Mouse (Mus musculus) left cerebral cortex, adult 18-20 months (tissue): Measurements from ENCODE around the gene Nono. TPM values are rescaled to one million over a fixed set of nuclear protein-coding genes. Genes with fewer than 3 reads are reported as not detected.

Experiments used
- DNase-seq, 2 experiments: peaks; one replicate each; pipeline ENCODE4 v3.0.0; 2021 to 2022; ENCODE audit warnings: low spot score in 2 of 2, mixed read lengths in 1 of 2
- total RNA-seq, 2 experiments: library from RNA; stranded (reverse); gene quantifications; 2 replicates each; pipeline ENCODE4 v1.2.3; 2021

Gene Nono
- total RNA-seq, 2 experiments from 2014 or later: 113 to 121 TPM

- DNase-seq: no peak
These were observed 52.7 kb downstream of the Nono start for GRCm38 (mm10) chrX:101481604-101482350.

- DNase-seq: peak; percentile 19 to 28
These were observed 57.5 kb downstream of the Nono start for GRCm38 (mm10) chrX:101486487-101487152.

Other genes starting within 250 kb of the Nono start
- 10 to 100 TPM; 75.7 to 80.7 TPM for gene Snx12, start 206.8 kb upstream of the Nono start, total RNA-seq
- 10 to 100 TPM; 16.1 to 19.1 TPM for gene Foxo4, start 174.8 kb upstream of the Nono start, total RNA-seq
- not detected for gene Gm614, start 165.3 kb upstream of the Nono start, total RNA-seq
- gene Il2rg, start 161.1 kb upstream of the Nono start, total RNA-seq: 1 to 10 TPM in 1 of 2 experiments, under 1 TPM in 1; 0.86 to 1.3 TPM
- gene Gm20489, start 160.3 kb upstream of the Nono start, total RNA-seq: not detected
- 10 to 100 TPM; 20.5 to 22.3 TPM for gene Med12, start 155.3 kb upstream of the Nono start, total RNA-seq
- gene Nlgn3, start 130.2 kb upstream of the Nono start, total RNA-seq: 100 to 1,000 TPM; 144 to 152 TPM
- gene Gjb1, start 52.9 kb upstream of the Nono start, total RNA-seq: 1 to 10 TPM; 8.9 to 9.8 TPM
- 100 to 1,000 TPM; 132 to 140 TPM for gene Zmym3, start 8.5 kb upstream of the Nono start, total RNA-seq
- 1 to 10 TPM in 1 of 2 experiments, under 1 TPM in 1; 0.47 to 1.1 TPM for gene Itgb1bp2, start 19.8 kb downstream of the Nono start, total RNA-seq
- gene Taf1, start 103.4 kb downstream of the Nono start, total RNA-seq: 10 to 100 TPM; 48.8 to 49.9 TPM
- 100 to 1,000 TPM; 212 to 218 TPM for gene Ogt, start 210.7 kb downstream of the Nono start, total RNA-seq